Mouse (Mus musculus) ES-E14 (cell line): ENCODE measurements at regions not wholly inside any gene's neighbourhood (a gene's known extent, or its start where the extent isn't known, plus 50 kb on each side); places are given as distances from the start of the nearest gene placed in this dataset.

Source experiments
- DNase-seq: peaks from one replicate; pipeline ENCODE4 v3.0.0-alpha.2; 2013; ENCODE audit warnings: low read depth, low spot score
- H3K27ac ChIP-seq: 2 replicates; pipeline ENCODE4 v1.5.1; 2012; ENCODE audit warnings: low read depth, mild to moderate bottlenecking, low read length, moderate library complexity, mixed read lengths; ENCODE audit not compliant: poor library complexity, insufficient read depth, severe bottlenecking
- H3K36me3 ChIP-seq: 2 replicates; pipeline ENCODE4 v1.6.1; 2012; ENCODE audit warnings: mild to moderate bottlenecking, low read length, moderate library complexity, mixed read lengths; ENCODE audit not compliant: control insufficient read depth, poor library complexity, insufficient read depth, severe bottlenecking
- H3K4me1 ChIP-seq, 2 experiments: fragments of 150-350 bp in 1 of 2; sonication (generic) in 1 of 2; 2 replicates each; pipeline ENCODE4 v1.6.1; 2012; ENCODE audit warnings: low read length in 2 of 2, mild to moderate bottlenecking in 1 of 2, mixed read lengths in 1 of 2; ENCODE audit not compliant: control insufficient read depth in 2 of 2, insufficient read depth in 2 of 2, poor library complexity in 1 of 2
- H3K4me3 ChIP-seq, 2 experiments: fragments of 150-350 bp in 1 of 2; sonication (generic) in 1 of 2; 2 replicates each; pipeline ENCODE4 v1.5.1; 2012; ENCODE audit warnings: low read length in 2 of 2, low read depth in 1 of 2, mild to moderate bottlenecking in 1 of 2, mixed read lengths in 1 of 2; ENCODE audit not compliant: insufficient read depth in 1 of 2, poor library complexity in 1 of 2, severe bottlenecking in 1 of 2
- H3K9ac ChIP-seq: 2 replicates; pipeline ENCODE4 v1.6.1; 2012; ENCODE audit warnings: low read depth, mild to moderate bottlenecking, low read length, mixed read lengths; ENCODE audit not compliant: poor library complexity, insufficient read depth, severe bottlenecking
- H3K9me3 ChIP-seq: fragments of 150-350 bp; sonication (generic); 2 replicates; pipeline ENCODE4 v1.6.1; 2012; ENCODE audit warnings: low read depth, mild to moderate bottlenecking, low read length; ENCODE audit not compliant: control insufficient read depth, insufficient read depth
- CHD2 ChIP-seq: IDR thresholded peaks from 2 replicates; pipeline ENCODE4 v1.6.1; 2014; ENCODE audit warnings: mild to moderate bottlenecking, low read depth, low read length, inconsistent platforms
- HCFC1 ChIP-seq: IDR thresholded peaks from 2 replicates; pipeline ENCODE4 v1.6.1; 2012; ENCODE audit warnings: low read length, inconsistent platforms, borderline replicate concordance; ENCODE audit not compliant: insufficient read depth
- MAFK ChIP-seq: IDR thresholded peaks from 2 replicates; pipeline ENCODE4 v1.6.1; 2014; ENCODE audit warnings: mild to moderate bottlenecking, low read depth, low read length, inconsistent platforms; ENCODE audit not compliant: insufficient read depth
- ZC3H11A ChIP-seq: IDR thresholded peaks from 2 replicates; pipeline ENCODE4 v1.6.1; 2012; ENCODE audit warnings: low read depth, mild to moderate bottlenecking, inconsistent platforms, low read length, borderline replicate concordance
- ZNF384 ChIP-seq: IDR thresholded peaks from 2 replicates; pipeline ENCODE4 v1.6.1; 2012; ENCODE audit warnings: low read depth, low read length, inconsistent platforms
- in situ Hi-C, 2 experiments: fragments of 600-800 bp; cut with MboI; formaldehyde crosslinking; loops; one replicate each; pipeline ENCODE4 v1.15.1; 2025; ENCODE audit warnings: low sequenced_read_pairs in 2 of 2, inconsistent platforms in 1 of 2; ENCODE audit not compliant: unreplicated experiment in 2 of 2

DNA sequence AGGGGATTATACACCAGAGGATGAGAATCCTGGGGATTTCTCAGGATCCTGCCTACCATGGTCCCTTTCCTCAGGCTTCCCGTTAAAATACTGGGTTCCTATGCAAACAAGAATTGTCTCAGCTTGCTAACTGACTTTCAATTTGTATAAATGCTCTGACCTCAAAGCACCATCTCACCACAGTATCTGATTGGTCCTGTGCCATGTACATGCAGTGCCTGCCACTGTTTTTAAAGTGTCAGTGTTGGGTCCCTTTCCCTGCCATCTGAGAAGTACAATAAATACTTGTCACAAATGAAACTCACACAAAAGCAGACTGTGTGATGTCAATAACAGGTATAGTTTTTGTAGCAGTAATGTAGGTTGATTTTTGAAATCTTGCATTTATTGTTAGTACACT, 109.1 kb upstream of the Mef2c start:
- no peak overlapping the region for H3K4me3 ChIP-seq
- H3K9me3 ChIP-seq: no peaks in the 10 kb centered on the region
- H3K36me3 ChIP-seq: no peaks in the 10 kb centered on the region
- H3K9ac ChIP-seq: no peak overlapping the region
- no peaks in the 10 kb centered on the region for H3K4me1 ChIP-seq
- DNase-seq: no peak
- in situ Hi-C loops: no loop called here
- H3K27ac ChIP-seq: no peak overlapping the region
- TF ChIP-seq CHD2: no peak
- TF ChIP-seq HCFC1: no peak
- TF ChIP-seq ZC3H11A: no peak
- no peak for TF ChIP-seq MAFK
- TF ChIP-seq ZNF384: no peak

DNA sequence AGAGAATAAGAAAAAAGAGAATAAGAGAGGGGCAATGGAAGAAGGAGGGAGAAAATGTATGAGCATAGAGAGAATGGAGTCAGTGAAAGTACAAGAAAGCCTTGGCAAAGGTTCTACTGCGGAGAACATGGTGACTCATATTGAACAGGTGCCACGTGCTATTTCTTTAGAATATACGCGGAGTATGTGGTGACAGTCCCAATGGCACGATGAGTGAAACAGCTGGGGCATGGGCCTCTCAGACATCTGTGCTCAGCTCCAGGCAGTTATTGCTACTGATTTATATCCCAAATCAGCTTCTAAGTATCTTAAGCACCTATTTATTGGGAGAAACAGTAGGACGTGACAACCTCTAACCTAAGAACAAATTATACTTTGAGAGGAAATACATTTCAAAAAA, 104.5 kb upstream of the Mef2c start:
- DNase-seq: no peak
- Histone ChIP-seq H3K9ac (no peak overlapping the region), H3K4me3 (no peak overlapping the region), H3K4me1 (no peaks in the 10 kb centered on the region), H3K36me3 (no peaks in the 10 kb centered on the region), H3K27ac (no peak overlapping the region), H3K9me3 (no peaks in the 10 kb centered on the region)
- in situ Hi-C loops: no loop called here
- TF ChIP-seq ZNF384: no peak
- TF ChIP-seq ZC3H11A: no peak
- no peak for TF ChIP-seq HCFC1
- no peak for TF ChIP-seq MAFK
- TF ChIP-seq CHD2: no peak

DNA sequence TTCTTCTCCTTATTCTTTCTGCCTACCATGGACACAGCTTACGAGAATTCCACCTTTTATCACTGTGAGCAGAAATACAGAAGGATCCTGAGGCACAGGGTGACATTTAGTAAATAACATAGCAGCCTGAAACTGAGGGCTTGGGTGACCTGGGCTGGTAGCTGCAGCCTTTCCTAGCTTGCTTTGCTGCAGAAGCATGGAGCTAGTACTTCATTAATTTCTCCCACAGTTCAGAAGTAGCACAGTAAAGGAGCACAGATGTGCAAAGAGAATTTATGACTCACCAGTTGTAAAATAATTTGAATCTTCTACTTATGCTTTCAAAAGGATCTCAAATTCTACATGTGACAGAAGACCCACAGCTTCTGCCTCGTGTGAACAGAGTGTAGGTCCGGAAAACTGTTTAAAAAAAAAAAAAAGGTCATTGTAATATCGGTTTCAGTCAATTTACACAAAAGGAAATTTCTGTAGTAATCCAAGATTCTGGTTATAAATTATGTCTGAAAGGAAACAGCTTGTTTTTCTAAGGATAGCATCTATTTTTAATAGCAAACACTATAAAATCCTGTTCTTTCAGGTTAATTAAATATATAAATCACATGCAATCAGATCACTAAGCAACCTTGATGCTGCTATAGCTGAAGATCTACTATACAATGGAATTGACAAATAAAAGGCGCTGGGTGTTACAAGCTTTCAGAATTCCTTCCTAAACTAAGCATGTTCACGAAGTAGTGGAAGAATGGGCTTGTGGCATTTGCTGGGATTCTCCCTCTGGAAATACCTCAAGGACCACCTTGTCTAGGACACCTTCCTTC, 64.0 kb upstream of the Mef2c start:
- in situ Hi-C loops: no loop called here
- Histone ChIP-seq H3K9me3 (no peaks in the 10 kb centered on the region), H3K27ac (no peak overlapping the region), H3K36me3 (no peaks in the 10 kb centered on the region), H3K4me3 (no peak overlapping the region), H3K4me1 (no peaks in the 10 kb centered on the region), H3K9ac (no peak overlapping the region)
- no peak for TF ChIP-seq MAFK
- no peak for TF ChIP-seq CHD2
- TF ChIP-seq HCFC1: no peak
- no peak for TF ChIP-seq ZNF384
- TF ChIP-seq ZC3H11A: no peak
- no peak for DNase-seq

DNA sequence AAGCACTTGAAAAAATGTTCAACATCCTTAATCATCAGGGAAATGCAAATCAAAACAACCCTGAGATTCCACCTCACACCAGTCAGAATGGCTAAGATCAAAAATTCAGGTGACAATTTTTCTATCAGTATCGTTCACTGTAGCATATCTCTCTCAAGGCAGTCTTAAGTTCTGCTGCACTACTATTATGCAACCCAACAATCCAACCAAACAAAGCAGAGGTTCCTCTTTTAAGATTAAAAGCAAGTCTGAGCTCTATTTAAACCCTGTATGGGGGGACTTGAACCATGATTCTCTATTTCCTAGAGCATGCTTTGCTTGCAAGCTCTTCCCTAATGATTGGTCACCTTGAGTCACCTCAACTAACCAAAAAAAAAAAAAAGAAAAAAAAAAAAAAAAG, 59.6 kb upstream of the Mef2c start:
- Histone ChIP-seq H3K36me3 (no peaks in the 10 kb centered on the region), H3K9me3 (no peaks in the 10 kb centered on the region), H3K27ac (no peak overlapping the region), H3K4me3 (no peak overlapping the region), H3K9ac (no peak overlapping the region), H3K4me1 (no peaks in the 10 kb centered on the region)
- no peak for DNase-seq
- no peak for TF ChIP-seq CHD2
- no peak for TF ChIP-seq HCFC1
- no peak for TF ChIP-seq ZNF384
- no peak for TF ChIP-seq ZC3H11A
- TF ChIP-seq MAFK: no peak
- in situ Hi-C loops: no loop called here
